ENCODE assay signal across 8 mouse cellular contexts in genomic region chr4:132411322-132412094, GRCm38 (mm10). TPM values are rescaled to one million over a fixed set of nuclear protein-coding genes. Genes with fewer than 3 reads are reported as not detected.
A peak's percentile ranks its signal among the peaks of the same experiment; 100 is the strongest.
DNase-seq lines count a peak whose midpoint lies in the region; ATAC-seq and TF ChIP-seq lines count a peak whose summit lies in the region.

No protein-coding gene starts in this region.

- ATAC-seq in intestine, embryonic 16.5 days, result peak; percentile 29; the same call in 1 of the 2 replicates
- peak; percentile 84 for ATAC-seq in megakaryocyte-erythroid progenitor cell, adult 5-6 weeks (replicated peaks; ENCODE audit: low FRiP score, low TSS enrichment, poor library complexity, severe bottlenecking)

- intact Hi-C loops in gastrocnemius, postnatal 36 days (cut with DNase I), result no loop called here

- TF ChIP-seq CTCF in layer of hippocampus, adult 2 months (conservative IDR thresholded peaks at IDR 0.05), result peak; percentile 77

- H3K27me3 ChIP-seq in embryonic facial prominence, embryonic 10.5 days (replicated peaks; ENCODE audit: low read depth, poor library complexity, severe bottlenecking), result no peaks in the 10 kb centered on the region
- H3K27me3 ChIP-seq in intestine, embryonic 16.5 days (replicated peaks; ENCODE audit: control insufficient read depth, insufficient read depth, low read length), result no peaks in the 10 kb centered on the region

- H3K4me1 ChIP-seq in embryonic facial prominence, embryonic 10.5 days, result no peaks in the 10 kb centered on the region; the same call in 1 of the 2 replicates
- H3K4me1 ChIP-seq in intestine, embryonic 16.5 days (ENCODE audit: control insufficient read depth, insufficient read depth, low read length), result peaks cover 6% of the 10 kb centered on the region; the same call in 1 of the 2 replicates

- no peaks in the 10 kb centered on the region for H3K9me3 ChIP-seq in embryonic facial prominence, embryonic 10.5 days
- H3K9me3 ChIP-seq in intestine, embryonic 16.5 days (ENCODE audit: control insufficient read depth, low read length), result no peaks in the 10 kb centered on the region

- no peak overlapping the region for H3K27ac ChIP-seq in layer of hippocampus, adult 2 months
- no peak overlapping the region for H3K27ac ChIP-seq in embryonic facial prominence, embryonic 10.5 days (replicated peaks)
- no peak overlapping the region for H3K27ac ChIP-seq in intestine, embryonic 16.5 days (ENCODE audit: low read length)

- no peak overlapping the region for H3K9ac ChIP-seq in intestine, embryonic 16.5 days (ENCODE audit: low read depth, low read length)

- H3K4me3 ChIP-seq in layer of hippocampus, adult 2 months, result no peak overlapping the region
- H3K4me3 ChIP-seq in embryonic facial prominence, embryonic 10.5 days, result no peak overlapping the region
- no peak overlapping the region for H3K4me3 ChIP-seq in intestine, embryonic 16.5 days (ENCODE audit: low read length)

- 59% methylated on average over 8 of the region's 8 CpGs for WGBS in embryonic facial prominence, embryonic 10.5 days
- 57% methylated on average over 8 of the region's 8 CpGs for WGBS in intestine, embryonic 16.5 days

- H3K36me3 ChIP-seq in embryonic facial prominence, embryonic 10.5 days (replicated peaks), result peaks cover 24% of the 10 kb centered on the region
- 0 out of 2 replicates have a peak, but pooled peaks cover 2% of the 10 kb centered on the region for H3K36me3 ChIP-seq in intestine, embryonic 16.5 days (ENCODE audit: control insufficient read depth, insufficient read depth, low read length)

- DNase-seq in layer of hippocampus, adult 2 months (ENCODE audit: low spot score in 2 of 2), result peak; percentile 16 to 23
- DNase-seq in layer of hippocampus, postnatal 36 days, result no peak
- peak; percentile 62 for DNase-seq in MN1 (ENCODE audit: low spot score)
- DNase-seq in embryonic facial prominence, embryonic 10.5 days (ENCODE audit: low spot score), result peak; percentile 18
- DNase-seq in gastrocnemius, postnatal 36 days, result no peak
- no peak for DNase-seq in ovary, adult 18-20 months (ENCODE audit: low spot score)

- no peak overlapping the region for H3K4me2 ChIP-seq in intestine, embryonic 16.5 days (ENCODE audit: low read depth, low read length)

RNA-seq across cellular contexts. Expression of gene Phactr4, which starts 10.8 kb away (rescaled TPM):
- total RNA-seq in layer of hippocampus, adult 2 months (2021), result 10 to 100 TPM; 10.6 to 11.4 TPM
- 10 to 100 TPM in 1 of 2 experiments, 1 to 10 TPM in 1; 8.3 to 12.8 TPM for total RNA-seq in layer of hippocampus, postnatal 36 days (2021)
- 25.9 and 27.4 TPM in 2 replicates for polyA plus RNA-seq in embryonic facial prominence, embryonic 10.5 days (2016; fragmentation: Nextera tagmentation; extraction: Ambion mirVana)
- 15.9 and 17.2 TPM in 2 replicates for polyA plus RNA-seq in intestine, embryonic 16.5 days (2015; fragmentation: Nextera tagmentation; extraction: Ambion mirVana)
- total RNA-seq in megakaryocyte-erythroid progenitor cell, adult 5-6 weeks (2014; fragmentation: Nextera tagmentation), result 67.0 and 72.8 TPM in 2 replicates
- total RNA-seq in megakaryocyte-erythroid progenitor cell, adult 5-6 weeks (2017), result 19.5 and 26.5 TPM in 2 replicates
- 10 to 100 TPM; 10.6 to 11.4 TPM for total RNA-seq in gastrocnemius, postnatal 36 days (2021)

RNA-seq across cellular contexts. Expression of gene Med18, which starts 52.2 kb away (rescaled TPM):
- total RNA-seq in layer of hippocampus, adult 2 months (2021), result 1 to 10 TPM; 8.7 to 9.4 TPM
- total RNA-seq in layer of hippocampus, postnatal 36 days (2021), result 10 to 100 TPM in 1 of 2 experiments, 1 to 10 TPM in 1; 8.8 to 10.4 TPM
- polyA plus RNA-seq in embryonic facial prominence, embryonic 10.5 days (2016; fragmentation: Nextera tagmentation; extraction: Ambion mirVana), result 37.0 and 41.7 TPM in 2 replicates
- polyA plus RNA-seq in intestine, embryonic 16.5 days (2015; fragmentation: Nextera tagmentation; extraction: Ambion mirVana), result 15.2 and 18.4 TPM in 2 replicates
- total RNA-seq in megakaryocyte-erythroid progenitor cell, adult 5-6 weeks (2014; fragmentation: Nextera tagmentation), result 21.2 and 23.4 TPM in 2 replicates
- total RNA-seq in megakaryocyte-erythroid progenitor cell, adult 5-6 weeks (2017), result 8.2 and 16.3 TPM in 2 replicates
- total RNA-seq in gastrocnemius, postnatal 36 days (2021), result 1 to 10 TPM; 2.5 to 3.5 TPM

RNA-seq across cellular contexts. Expression of gene Rcc1, which starts 58.1 kb away (rescaled TPM):
- 10 to 100 TPM; 12.8 to 13.6 TPM for total RNA-seq in layer of hippocampus, adult 2 months (2021)
- total RNA-seq in layer of hippocampus, postnatal 36 days (2021), result 10 to 100 TPM; 11.9 to 13.4 TPM
- 160 and 172 TPM in 2 replicates for polyA plus RNA-seq in embryonic facial prominence, embryonic 10.5 days (2016; fragmentation: Nextera tagmentation; extraction: Ambion mirVana)
- 82.2 and 90.6 TPM in 2 replicates for polyA plus RNA-seq in intestine, embryonic 16.5 days (2015; fragmentation: Nextera tagmentation; extraction: Ambion mirVana)
- total RNA-seq in megakaryocyte-erythroid progenitor cell, adult 5-6 weeks (2014; fragmentation: Nextera tagmentation), result 70.1 and 82.4 TPM in 2 replicates
- total RNA-seq in megakaryocyte-erythroid progenitor cell, adult 5-6 weeks (2017), result 40.0 and 64.8 TPM in 2 replicates
- 1 to 10 TPM; 6.0 to 6.3 TPM for total RNA-seq in gastrocnemius, postnatal 36 days (2021)

Comparison
In these comparisons a context has a peak if more than half of its experiments do, and no peak if none do; other contexts are left out.
1. DNase-seq: peak in layer of hippocampus, adult 2 months (2 of 2), MN1 (single experiment) and embryonic facial prominence, embryonic 10.5 days (single experiment); none in layer of hippocampus, postnatal 36 days (0 of 2), gastrocnemius, postnatal 36 days (0 of 2) and ovary, adult 18-20 months (single experiment).